Mouse (Mus musculus) embryo, embryonic 11.5 days (tissue): Measurements from ENCODE around the gene Tysnd1.
A peak's percentile ranks its signal among the peaks of the same experiment; 100 is the strongest.

Source experiments
- DNase-seq: peaks from one replicate; pipeline ENCODE4 v3.0.0-alpha.2; 2012; ENCODE audit warnings: low read depth, low spot score

Tysnd1 gene

DNA sequence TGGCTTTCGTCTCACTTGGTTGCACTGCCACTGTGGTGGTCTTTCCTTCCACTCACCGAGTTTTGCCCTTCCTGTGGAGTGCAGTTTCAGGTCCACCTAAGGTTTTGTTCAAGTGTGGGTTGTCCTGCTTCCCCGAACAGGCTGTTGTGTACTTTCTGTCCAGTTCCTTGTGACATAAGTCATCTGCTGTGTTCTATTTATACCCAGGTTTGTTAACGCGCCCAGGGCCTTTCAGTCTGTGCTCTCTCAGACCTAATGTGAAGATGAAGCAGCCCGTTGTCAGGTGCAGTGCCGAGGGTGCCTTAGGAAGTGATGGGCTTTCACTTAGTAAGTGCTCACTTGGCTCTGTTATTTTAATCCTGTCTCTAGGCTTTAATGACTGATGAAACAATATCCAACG, 5.9 kb upstream of the Tysnd1 start:
- DNase-seq, result no peak

DNA sequence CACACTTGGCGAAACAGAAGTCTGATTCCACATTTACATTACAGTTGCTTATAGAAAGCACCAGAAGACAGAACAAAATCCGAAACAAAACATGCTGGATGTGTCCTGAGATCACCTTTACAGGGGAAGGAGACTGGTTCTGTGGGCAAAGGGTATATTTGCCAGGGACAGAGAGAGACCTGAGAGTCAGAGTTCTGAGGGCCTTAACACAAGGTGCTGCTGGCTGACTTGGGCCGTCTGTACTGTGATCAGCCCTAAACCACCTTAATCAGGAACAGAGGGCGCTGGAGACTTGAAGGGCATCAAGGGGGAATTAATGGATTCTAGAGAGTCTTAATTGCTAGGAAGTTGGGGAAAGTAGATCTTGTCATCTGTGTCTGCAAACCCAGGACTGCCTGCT, 1.8 kb upstream of the Tysnd1 start:
- no peak for DNase-seq

DNA sequence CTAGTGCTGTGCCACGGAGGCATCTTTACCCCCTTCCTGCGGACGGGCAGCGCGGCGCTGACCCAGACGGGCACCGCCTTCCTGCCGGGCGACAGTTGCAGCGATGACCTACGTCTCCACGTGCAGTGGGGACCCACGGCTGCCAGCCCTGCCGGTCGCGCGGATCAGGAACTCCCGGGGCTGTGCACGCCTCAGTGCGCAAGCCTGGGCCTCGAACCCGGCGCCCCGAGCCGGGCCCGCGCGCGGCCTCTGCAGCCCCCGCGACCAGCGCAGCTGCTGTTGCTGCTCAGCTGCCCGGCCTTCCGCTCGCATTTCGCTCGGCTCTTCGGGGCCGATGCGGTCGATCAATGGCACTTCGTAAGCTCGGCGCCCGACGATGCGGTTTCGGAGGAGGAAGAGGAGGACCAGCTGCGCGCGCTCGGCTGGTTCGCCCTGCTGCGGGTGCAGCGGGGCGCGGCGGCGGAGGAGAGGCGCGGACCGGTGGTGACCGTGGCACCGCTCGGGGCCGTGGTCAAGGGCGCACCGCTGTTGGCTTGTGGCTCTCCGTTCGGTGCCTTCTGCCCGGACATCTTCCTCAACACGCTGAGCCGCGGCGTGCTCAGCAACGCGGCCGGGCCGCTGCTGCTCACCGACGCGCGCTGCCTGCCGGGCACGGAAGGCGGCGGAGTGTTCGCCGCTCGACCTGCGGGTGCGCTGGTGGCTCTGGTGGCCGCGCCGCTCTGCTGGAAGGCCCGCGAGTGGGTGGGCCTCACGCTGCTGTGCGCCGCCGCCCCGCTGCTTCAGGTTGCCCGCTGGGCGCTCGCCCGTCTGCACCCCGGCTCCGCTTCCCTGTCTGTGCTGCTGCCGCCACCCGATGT, 617 bp downstream of the Tysnd1 start:
- DNase-seq, result no peak

DNA sequence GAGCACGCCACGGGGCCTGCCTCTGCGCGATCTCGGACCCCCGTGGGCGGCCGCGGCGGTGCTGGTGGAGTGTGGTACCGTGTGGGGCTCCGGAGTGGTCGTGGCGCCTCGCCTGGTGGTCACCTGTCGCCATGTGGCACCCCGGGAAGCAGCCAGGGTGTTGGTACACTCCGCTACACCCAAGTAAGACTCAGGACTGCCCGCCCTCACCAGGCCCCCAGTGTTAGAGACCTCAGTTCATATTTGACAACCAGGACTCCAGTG, 1.2 kb downstream of the Tysnd1 start:
- DNase-seq, result no peak

GRCm38 (mm10) chr10:61697028-61697427, 1.7 kb downstream of the Tysnd1 start:
- no peak for DNase-seq

DNA sequence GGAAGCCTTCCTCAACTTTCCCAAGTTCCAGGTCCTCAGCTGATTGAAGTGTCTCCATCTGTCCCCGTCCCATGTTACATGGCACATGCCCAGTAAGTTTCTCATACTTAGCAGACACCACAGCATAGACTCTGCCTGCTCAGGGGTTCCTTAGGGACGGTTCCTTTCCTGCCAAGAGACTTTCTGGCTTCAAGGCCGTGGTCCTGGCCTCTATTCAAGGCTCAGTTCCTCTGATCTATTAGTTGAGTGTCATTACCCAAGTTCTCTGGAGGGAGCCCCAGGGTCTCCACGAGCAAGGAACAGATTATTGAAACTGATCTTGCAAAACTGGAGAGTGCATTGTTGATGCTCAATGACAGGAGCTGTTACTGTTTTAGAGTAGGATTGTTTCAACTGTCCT, 9.3 kb downstream of the Tysnd1 start:
- DNase-seq, result no peak

GRCm38 (mm10) chr10:61706412-61707375, 11.4 kb downstream of the Tysnd1 start:
- no peak for DNase-seq

GRCm38 (mm10) chr10:61713601-61714000, 18.3 kb downstream of the Tysnd1 start:
- DNase-seq, result no peak

- DNase-seq, result no peak
Measured at GRCm38 (mm10) chr10:61714146-61714545, 18.8 kb downstream of the Tysnd1 start.

GRCm38 (mm10) chr10:61714771-61715461, 19.6 kb downstream of the Tysnd1 start, which contains the start of gene Aifm2:
Gene Aifm2 (plus strand): TSS chr10:61715263.
- DNase-seq, result peak; percentile 31

- DNase-seq, result no peak
Measured at GRCm38 (mm10) chr10:61715462-61715837, 20.1 kb downstream of the Tysnd1 start.

DNA sequence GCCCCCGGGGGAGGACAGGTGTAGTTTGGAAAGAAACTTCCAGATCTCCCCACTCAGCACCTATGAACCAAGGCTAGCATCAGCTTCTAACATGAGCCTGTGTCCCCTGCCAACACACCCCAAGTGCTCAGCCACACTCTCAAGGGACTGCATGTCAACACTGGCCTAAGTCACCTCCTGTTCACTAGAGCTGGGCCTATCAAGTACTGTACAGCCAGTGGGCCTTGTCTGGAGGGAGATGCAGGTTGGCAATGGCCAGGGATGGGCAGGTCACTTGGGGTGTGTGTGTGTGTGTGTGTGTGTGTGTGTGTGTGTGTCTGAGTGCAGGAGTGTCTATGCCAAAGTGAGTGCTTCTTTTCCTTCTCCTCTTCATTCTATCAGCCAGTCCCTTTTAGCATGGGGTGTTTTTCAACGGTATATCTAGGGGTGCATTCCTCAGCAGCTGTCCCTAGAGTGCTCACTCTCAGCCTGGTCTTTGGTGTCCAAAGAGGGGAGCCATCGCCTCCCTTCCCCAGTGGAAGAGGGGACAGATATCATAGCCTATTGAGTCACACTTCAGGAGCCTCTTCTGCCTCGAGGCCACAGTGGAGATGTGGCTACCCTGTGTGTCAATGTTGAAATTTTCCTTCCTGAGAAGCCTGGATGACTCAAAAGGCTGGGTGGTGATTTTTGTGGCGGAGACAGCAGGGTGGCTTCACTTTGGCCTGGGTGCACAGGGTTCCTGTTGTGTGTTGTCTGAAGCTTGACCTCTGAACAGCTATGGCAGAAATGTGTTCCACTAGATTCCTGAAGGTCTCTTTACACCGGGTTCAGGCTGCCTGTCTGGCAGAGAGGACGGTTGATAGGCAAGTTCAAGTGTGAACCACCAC, 20.9 kb downstream of the Tysnd1 start:
- DNase-seq, result no peak

DNA sequence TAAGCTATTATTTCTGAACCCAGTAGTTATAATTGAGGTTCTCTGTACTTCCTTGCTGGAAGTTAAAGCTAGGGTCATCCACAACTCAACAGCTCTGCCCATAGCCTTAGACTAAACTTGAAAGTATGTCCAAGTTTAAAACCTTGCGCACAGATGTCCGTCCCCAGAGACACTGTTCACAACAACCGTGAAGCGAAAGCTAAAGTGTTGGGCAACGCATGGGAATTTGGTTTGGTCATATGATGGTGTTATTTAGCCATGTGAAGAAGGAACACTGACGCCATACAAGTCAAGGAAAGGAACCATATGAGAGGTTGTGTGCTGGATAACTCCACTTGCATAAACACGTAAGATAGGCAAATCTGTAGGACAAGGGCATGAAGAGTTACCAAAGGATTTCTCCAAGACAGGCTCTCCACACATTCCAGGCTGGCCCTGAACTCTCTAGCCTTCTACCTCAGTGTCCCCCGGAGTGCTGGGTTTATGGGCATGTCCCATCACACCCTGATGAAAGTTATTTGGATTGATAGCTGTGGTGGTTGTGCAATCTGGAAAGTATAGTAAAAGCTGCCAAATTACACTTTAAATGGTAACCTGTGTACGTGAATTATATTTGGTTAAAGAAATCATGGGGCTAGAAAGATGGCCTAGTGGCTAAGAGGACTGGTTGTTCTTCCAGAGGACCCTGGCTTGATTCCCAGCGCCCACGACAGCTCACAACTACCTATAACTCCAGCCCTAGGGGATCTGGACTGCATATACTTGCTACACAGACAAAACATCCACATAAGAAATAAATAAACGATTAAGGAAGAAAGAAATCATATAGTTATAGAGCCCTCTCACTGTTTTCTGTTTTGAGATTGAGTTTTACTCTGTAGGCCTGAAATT, 22.3 kb downstream of the Tysnd1 start:
- no peak for DNase-seq

GRCm38 (mm10) chr10:61720331-61720730, 25.0 kb downstream of the Tysnd1 start:
- DNase-seq, result no peak

DNA sequence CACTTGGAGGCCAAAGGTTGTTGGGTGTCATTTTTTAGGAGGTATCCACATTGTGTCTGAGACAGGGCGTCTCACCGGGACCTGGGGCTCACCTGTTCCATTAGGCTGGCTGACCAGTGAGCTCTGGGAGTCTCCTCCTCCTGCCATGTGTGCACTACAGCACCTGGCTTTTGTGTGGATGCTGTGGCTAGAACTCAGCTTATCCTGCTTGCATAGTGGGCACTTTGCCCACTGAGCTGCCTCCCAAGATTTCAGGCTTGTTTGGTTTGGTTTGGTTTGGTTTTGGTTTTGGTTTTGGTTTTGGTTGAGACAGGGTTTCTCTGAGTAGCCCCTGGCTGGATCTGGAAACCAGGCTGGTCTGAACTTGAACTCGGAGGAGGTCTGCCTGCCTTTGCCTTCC, 26.9 kb downstream of the Tysnd1 start:
- DNase-seq, result no peak

GRCm38 (mm10) chr10:61723271-61723670, 28.0 kb downstream of the Tysnd1 start:
- DNase-seq, result no peak

GRCm38 (mm10) chr10:61729181-61729580, 33.9 kb downstream of the Tysnd1 start:
- DNase-seq, result no peak

GRCm38 (mm10) chr10:61730171-61730570, 34.9 kb downstream of the Tysnd1 start:
- DNase-seq, result no peak

- DNase-seq, result peak; percentile 19
Measured at GRCm38 (mm10) chr10:61734377-61734776, 39.1 kb downstream of the Tysnd1 start.

GRCm38 (mm10) chr10:61736671-61737078, 41.4 kb downstream of the Tysnd1 start:
- no peak for DNase-seq
